Mouse (Mus musculus): Measurements from ENCODE around the gene Syngr1. TPM values are rescaled to one million over a fixed set of nuclear protein-coding genes. Genes with fewer than 3 reads are reported as not detected.
A peak's percentile ranks its signal among the peaks of the same experiment; 100 is the strongest.

Gene Syngr1
- polyA plus RNA-seq, 1 experiment from 2014 or later: 24.3 TPM

- H3K9ac ChIP-seq (ENCODE audit: low read length): peak overlapping the region; percentile 97
- H3K9me3 ChIP-seq (ENCODE audit: control insufficient read depth, low read length): no peaks in the 10 kb centered on the region
- no peak overlapping the region for H3K27ac ChIP-seq (ENCODE audit: low read depth)
- 62% methylated on average over 9 of the region's 9 CpGs for WGBS
- H3K27me3 ChIP-seq (replicated peaks; ENCODE audit: control insufficient read depth, insufficient read depth, low read length): no peaks in the 10 kb centered on the region
- peaks cover 59% of the 10 kb centered on the region for H3K36me3 ChIP-seq (ENCODE audit: control insufficient read depth, insufficient read depth, low read length)
- ATAC-seq (replicated peaks; ENCODE audit: low FRiP score, low TSS enrichment, low read depth): no peak
- peaks cover 9% of the 10 kb centered on the region; the same call in 1 of the 2 replicates for H3K4me1 ChIP-seq (replicated peaks; ENCODE audit: control insufficient read depth, insufficient read depth, low read length)
- no peak for DNase-seq (ENCODE audit: low spot score)
- H3K4me2 ChIP-seq (ENCODE audit: low read length): peak overlapping the region; percentile 87
- peak overlapping the region; percentile 95 for H3K4me3 ChIP-seq (ENCODE audit: low read depth, low read length)
Observed at GRCm38 (mm10) chr15:80080711-80081615, 10.2 kb upstream of the Syngr1 start.

- Histone ChIP-seq H3K27ac (ENCODE audit: low read depth) (peak overlapping the region; percentile 91), H3K36me3 (ENCODE audit: control insufficient read depth, insufficient read depth, low read length) (peaks cover 54% of the 10 kb centered on the region), H3K4me3 (ENCODE audit: low read depth, low read length) (peak overlapping the region; percentile 95), H3K27me3 (replicated peaks; ENCODE audit: control insufficient read depth, insufficient read depth, low read length) (no peaks in the 10 kb centered on the region), H3K4me2 (ENCODE audit: low read length) (peak overlapping the region; percentile 87), H3K9me3 (ENCODE audit: control insufficient read depth, low read length) (no peaks in the 10 kb centered on the region), H3K4me1 (replicated peaks; ENCODE audit: control insufficient read depth, insufficient read depth, low read length) (peaks cover 9% of the 10 kb centered on the region; the same call in 1 of the 2 replicates), H3K9ac (ENCODE audit: low read length) (peak overlapping the region; percentile 97)
- DNase-seq (ENCODE audit: low spot score) (no peak), ATAC-seq (replicated peaks; ENCODE audit: low FRiP score, low TSS enrichment, low read depth) (no peak)
- 6% methylated on average over 11 of the region's 11 CpGs for whole genome bisulfite sequencing
Observed at GRCm38 (mm10) chr15:80081801-80082546, 9.2 kb upstream of the Syngr1 start.

- Histone ChIP-seq H3K4me2 (ENCODE audit: low read length) (peak overlapping the region; percentile 87), H3K4me1 (replicated peaks; ENCODE audit: control insufficient read depth, insufficient read depth, low read length) (peaks cover 9% of the 10 kb centered on the region; the same call in 1 of the 2 replicates), H3K27me3 (replicated peaks; ENCODE audit: control insufficient read depth, insufficient read depth, low read length) (no peaks in the 10 kb centered on the region), H3K9ac (ENCODE audit: low read length) (peak overlapping the region; percentile 97), H3K36me3 (ENCODE audit: control insufficient read depth, insufficient read depth, low read length) (peaks cover 46% of the 10 kb centered on the region), H3K4me3 (ENCODE audit: low read depth, low read length) (peak overlapping the region; percentile 95), H3K27ac (ENCODE audit: low read depth) (peak overlapping the region; percentile 91), H3K9me3 (ENCODE audit: control insufficient read depth, low read length) (no peaks in the 10 kb centered on the region)
- peak; percentile 2; the same call in 1 of the 2 replicates for ATAC-seq (replicated peaks; ENCODE audit: low FRiP score, low TSS enrichment, low read depth)
- DNase-seq (ENCODE audit: low spot score): no peak
- under 1% methylated on average over 21 of the region's 21 CpGs for WGBS
Observed at GRCm38 (mm10) chr15:80082661-80083275, 8.4 kb upstream of the Syngr1 start.

- Histone ChIP-seq H3K4me2 (ENCODE audit: low read length) (peak overlapping the region; percentile 87), H3K36me3 (ENCODE audit: control insufficient read depth, insufficient read depth, low read length) (peaks cover 41% of the 10 kb centered on the region), H3K27ac (ENCODE audit: low read depth) (peak overlapping the region; percentile 91), H3K4me3 (ENCODE audit: low read depth, low read length) (peak overlapping the region; percentile 95), H3K4me1 (replicated peaks; ENCODE audit: control insufficient read depth, insufficient read depth, low read length) (peaks cover 9% of the 10 kb centered on the region; the same call in 1 of the 2 replicates), H3K9me3 (ENCODE audit: control insufficient read depth, low read length) (no peaks in the 10 kb centered on the region), H3K9ac (ENCODE audit: low read length) (peak overlapping the region; percentile 97), H3K27me3 (replicated peaks; ENCODE audit: control insufficient read depth, insufficient read depth, low read length) (no peaks in the 10 kb centered on the region)
- DNase-seq (ENCODE audit: low spot score): peak; percentile 99
- peak; percentile 90 for ATAC-seq (replicated peaks; ENCODE audit: low FRiP score, low TSS enrichment, low read depth)
- under 1% methylated on average over 30 of the region's 30 CpGs for WGBS
Observed at GRCm38 (mm10) chr15:80083276-80083731, 7.8 kb upstream of the Syngr1 start.

- no peaks in the 10 kb centered on the region for H3K9me3 ChIP-seq (ENCODE audit: control insufficient read depth, low read length)
- H3K4me3 ChIP-seq (ENCODE audit: low read depth, low read length): peak overlapping the region; percentile 95
- H3K27ac ChIP-seq (ENCODE audit: low read depth): peak overlapping the region; percentile 91
- H3K36me3 ChIP-seq (ENCODE audit: control insufficient read depth, insufficient read depth, low read length): peaks cover 37% of the 10 kb centered on the region
- H3K27me3 ChIP-seq (replicated peaks; ENCODE audit: control insufficient read depth, insufficient read depth, low read length): no peaks in the 10 kb centered on the region
- H3K9ac ChIP-seq (ENCODE audit: low read length): peak overlapping the region; percentile 66
- ATAC-seq (replicated peaks; ENCODE audit: low FRiP score, low TSS enrichment, low read depth): peak; percentile 13; the same call in 1 of the 2 replicates
- WGBS: 3% methylated on average over 12 of the region's 12 CpGs
- no peak for DNase-seq (ENCODE audit: low spot score)
- H3K4me1 ChIP-seq (replicated peaks; ENCODE audit: control insufficient read depth, insufficient read depth, low read length): peaks cover 9% of the 10 kb centered on the region; the same call in 1 of the 2 replicates
- H3K4me2 ChIP-seq (ENCODE audit: low read length): peak overlapping the region; percentile 75
Observed at GRCm38 (mm10) chr15:80083740-80084139, 7.4 kb upstream of the Syngr1 start.

- H3K9me3 ChIP-seq (ENCODE audit: control insufficient read depth, low read length): no peaks in the 10 kb centered on the region
- H3K36me3 ChIP-seq (ENCODE audit: control insufficient read depth, insufficient read depth, low read length): no peaks in the 10 kb centered on the region
- H3K9ac ChIP-seq (ENCODE audit: low read length): no peak overlapping the region
- 87% methylated on average over 9 of the region's 9 CpGs for WGBS
- DNase-seq (ENCODE audit: low spot score) (no peak), ATAC-seq (replicated peaks; ENCODE audit: low FRiP score, low TSS enrichment, low read depth) (no peak)
- H3K4me1 ChIP-seq (replicated peaks; ENCODE audit: control insufficient read depth, insufficient read depth, low read length): peaks cover 9% of the 10 kb centered on the region; the same call in 1 of the 2 replicates
- H3K27me3 ChIP-seq (replicated peaks; ENCODE audit: control insufficient read depth, insufficient read depth, low read length): peaks cover 28% of the 10 kb centered on the region
- H3K4me3 ChIP-seq (ENCODE audit: low read depth, low read length): no peak overlapping the region
- H3K27ac ChIP-seq (ENCODE audit: low read depth): no peak overlapping the region
- no peak overlapping the region for H3K4me2 ChIP-seq (ENCODE audit: low read length)
Observed at GRCm38 (mm10) chr15:80087406-80088012, 3.6 kb upstream of the Syngr1 start.

GRCm38 (mm10) chr15:80088637-80089036 lies 2.5 kb upstream of the Syngr1 start:
- Histone ChIP-seq H3K27me3 (replicated peaks; ENCODE audit: control insufficient read depth, insufficient read depth, low read length) (peaks cover 33% of the 10 kb centered on the region), H3K4me3 (ENCODE audit: low read depth, low read length) (no peak overlapping the region), H3K36me3 (ENCODE audit: control insufficient read depth, insufficient read depth, low read length) (no peaks in the 10 kb centered on the region), H3K27ac (ENCODE audit: low read depth) (no peak overlapping the region), H3K9me3 (ENCODE audit: control insufficient read depth, low read length) (no peaks in the 10 kb centered on the region), H3K9ac (ENCODE audit: low read length) (no peak overlapping the region), H3K4me2 (ENCODE audit: low read length) (no peak overlapping the region), H3K4me1 (replicated peaks; ENCODE audit: control insufficient read depth, insufficient read depth, low read length) (peaks cover 9% of the 10 kb centered on the region; the same call in 1 of the 2 replicates)
- ATAC-seq (replicated peaks; ENCODE audit: low FRiP score, low TSS enrichment, low read depth) (no peak), DNase-seq (ENCODE audit: low spot score) (peak; percentile 97)
- WGBS: 33% methylated on average over 4 of the region's 4 CpGs

- DNase-seq (ENCODE audit: low spot score) (no peak), ATAC-seq (replicated peaks; ENCODE audit: low FRiP score, low TSS enrichment, low read depth) (no peak)
- Histone ChIP-seq H3K27ac (ENCODE audit: low read depth) (no peak overlapping the region), H3K4me3 (ENCODE audit: low read depth, low read length) (no peak overlapping the region), H3K9ac (ENCODE audit: low read length) (no peak overlapping the region), H3K9me3 (ENCODE audit: control insufficient read depth, low read length) (no peaks in the 10 kb centered on the region), H3K4me1 (replicated peaks; ENCODE audit: control insufficient read depth, insufficient read depth, low read length) (peaks cover 9% of the 10 kb centered on the region; the same call in 1 of the 2 replicates), H3K36me3 (ENCODE audit: control insufficient read depth, insufficient read depth, low read length) (no peaks in the 10 kb centered on the region), H3K4me2 (ENCODE audit: low read length) (no peak overlapping the region), H3K27me3 (replicated peaks; ENCODE audit: control insufficient read depth, insufficient read depth, low read length) (peaks cover 35% of the 10 kb centered on the region)
- 73% methylated on average over 11 of the region's 11 CpGs for WGBS
Observed at GRCm38 (mm10) chr15:80090155-80090554, 979 bp upstream of the Syngr1 start.

All from intestine, embryonic 14.5 days (tissue).